19 mouse cellular contexts compared by ENCODE assay signal in genomic region chr4:119845596-119846161, GRCm38 (mm10).
DNase-seq lines count a peak whose midpoint lies in the region; ATAC-seq lines count a peak whose summit lies in the region.
"Had no signal": no experiment of that assay in that cellular context is flagged by ENCODE, and none has a peak within 500 bp of the region (broad histone marks: within the 10 kb centered on the region; RNA-seq: fewer than 3 reads in every experiment).

No protein-coding gene starts in this region.

- 52% methylated on average over 3 of the region's 3 CpGs for WGBS in forebrain, embryonic 11.5 days
- 67% methylated on average over 3 of the region's 3 CpGs for WGBS in heart, embryonic 11.5 days (ENCODE audit: insufficient replicate concordance)

- no peaks in the 10 kb centered on the region for H3K27me3 ChIP-seq in forebrain, embryonic 11.5 days (ENCODE audit: control insufficient read depth, insufficient read depth, low read length)
- H3K27me3 ChIP-seq in heart, embryonic 11.5 days (ENCODE audit: control insufficient read depth, insufficient read depth, low read length) = no peaks in the 10 kb centered on the region
- H3K27me3 ChIP-seq: embryonic facial prominence, embryonic 13.5 days; hindbrain, embryonic 13.5 days had no signal

- H3K27ac ChIP-seq in forebrain, embryonic 11.5 days (ENCODE audit: low read depth, low read length) = no peak overlapping the region
- H3K27ac ChIP-seq in heart, embryonic 11.5 days (ENCODE audit: low read depth, low read length) = no peak overlapping the region
- H3K27ac ChIP-seq: embryonic facial prominence, embryonic 13.5 days; gastrocnemius, adult 2 months; hindbrain, embryonic 13.5 days; hindbrain, postnatal 0 days had no signal

- H3K9me3 ChIP-seq in forebrain, embryonic 11.5 days (ENCODE audit: control insufficient read depth, low read length) = no peaks in the 10 kb centered on the region
- no peaks in the 10 kb centered on the region for H3K9me3 ChIP-seq in heart, embryonic 11.5 days (replicated peaks; ENCODE audit: control insufficient read depth, low read length)
- H3K9me3 ChIP-seq: embryonic facial prominence, embryonic 13.5 days; hindbrain, embryonic 13.5 days had no signal

- no peak overlapping the region for H3K4me2 ChIP-seq in forebrain, embryonic 11.5 days (ENCODE audit: low read depth, low read length, severe bottlenecking)
- H3K4me2 ChIP-seq in heart, embryonic 11.5 days = no peak overlapping the region
- H3K4me2 ChIP-seq: embryonic facial prominence, embryonic 13.5 days; hindbrain, embryonic 13.5 days had no signal

- DNase-seq in thymus, postnatal 14 days = peak; percentile 36
- no peak for DNase-seq in thymus, adult 18-20 months
- peak; percentile 26 for DNase-seq in fat pad, adult 2 months (ENCODE audit: extremely low read depth, low read depth, low spot score)
- DNase-seq in right cerebral cortex, postnatal 36 days (ENCODE audit: low spot score in 2 of 2) = no peak
- no peak for DNase-seq in forebrain, embryonic 11.5 days (ENCODE audit: low spot score)
- DNase-seq: adrenal gland, postnatal 14 days; cerebellum, adult 18-20 months; cerebellum, adult 9-11 months; cerebellum, postnatal 36 days; gastrocnemius, adult 2 months; gastrocnemius, postnatal 25 days; heart, postnatal 14 days had no signal

- H3K4me1 ChIP-seq in forebrain, embryonic 11.5 days (replicated peaks; ENCODE audit: control insufficient read depth, insufficient read depth, low read length) = no peaks in the 10 kb centered on the region
- H3K4me1 ChIP-seq in heart, embryonic 11.5 days (ENCODE audit: control insufficient read depth, insufficient read depth, low read length) = peaks cover 5% of the 10 kb centered on the region; the same call in 1 of the 2 replicates
- H3K4me1 ChIP-seq: embryonic facial prominence, embryonic 13.5 days; hindbrain, embryonic 13.5 days had no signal

- H3K4me3 ChIP-seq in forebrain, embryonic 11.5 days (ENCODE audit: low read depth, low read length) = no peak overlapping the region
- H3K4me3 ChIP-seq in heart, embryonic 11.5 days (ENCODE audit: low read depth, low read length) = no peak overlapping the region
- H3K4me3 ChIP-seq: embryonic facial prominence, embryonic 13.5 days; gastrocnemius, adult 2 months; hindbrain, embryonic 13.5 days had no signal

- no peak overlapping the region for H3K9ac ChIP-seq in forebrain, embryonic 11.5 days (ENCODE audit: low read length)
- no peak overlapping the region for H3K9ac ChIP-seq in heart, embryonic 11.5 days (ENCODE audit: low read depth, low read length)
- H3K9ac ChIP-seq: embryonic facial prominence, embryonic 13.5 days; hindbrain, embryonic 13.5 days had no signal

- ATAC-seq in megakaryocyte progenitor cell, adult 5-6 weeks (replicated peaks; ENCODE audit: poor library complexity) = peak; percentile 24; the same call in 1 of the 2 replicates
- ATAC-seq in forebrain, embryonic 11.5 days (replicated peaks; ENCODE audit: low FRiP score) = no peak
- ATAC-seq in heart, embryonic 11.5 days (replicated peaks; ENCODE audit: insufficient number of reproducible peaks, low FRiP score, low TSS enrichment) = no peak
- ATAC-seq: forebrain, embryonic 14.5 days; hindbrain, postnatal 0 days had no signal

- H3K36me3 ChIP-seq in forebrain, embryonic 11.5 days (ENCODE audit: control insufficient read depth, insufficient read depth, low read length) = no peaks in the 10 kb centered on the region
- H3K36me3 ChIP-seq in heart, embryonic 11.5 days (ENCODE audit: control insufficient read depth, insufficient read depth, low read length) = no peaks in the 10 kb centered on the region
- H3K36me3 ChIP-seq: embryonic facial prominence, embryonic 13.5 days; G1E; hindbrain, embryonic 13.5 days had no signal

Comparison
In these comparisons a context has a peak if more than half of its experiments do, and no peak if none do; other contexts are left out.
1. DNase-seq: peak in thymus, postnatal 14 days (single experiment) and fat pad, adult 2 months (single experiment); none in thymus, adult 18-20 months (0 of 2), right cerebral cortex, postnatal 36 days (0 of 2) and forebrain, embryonic 11.5 days (single experiment).